Mouse (Mus musculus): ENCODE data around the gene Hoxa7. TPM values are rescaled to one million over a fixed set of nuclear protein-coding genes. Genes with fewer than 3 reads are reported as not detected.
A peak's percentile ranks its signal among the peaks of the same experiment; 100 is the strongest.

Hoxa7 gene
- total and polyA plus RNA-seq, 3 experiments = 0.25 to 0.50 (median 0.31) TPM

GRCm38 (mm10) chr6:52205638-52206621, 15.7 kb downstream of the Hoxa7 start:
- 15% methylated on average over 55 of the region's 55 CpGs for WGBS
- H3K79me2 ChIP-seq (replicated peaks; ENCODE audit: control insufficient read depth, insufficient read depth, low read length) = no peaks in the 10 kb centered on the region
- H3K9ac ChIP-seq (ENCODE audit: low read depth, low read length) = no peak overlapping the region
- H3K36me3 ChIP-seq (ENCODE audit: control insufficient read depth, insufficient read depth, low read length) = no peaks in the 10 kb centered on the region
- TF ChIP-seq CTCF (IDR thresholded peaks at IDR 0.05) = no peak
- no peak for TF ChIP-seq EP300 (IDR thresholded peaks at IDR 0.05; ENCODE audit: insufficient read depth, low read depth, low read length)
- TF ChIP-seq POLR2A (IDR thresholded peaks at IDR 0.05; ENCODE audit: insufficient read depth, low read depth, low read length) = no peak
- no peaks in the 10 kb centered on the region for H3K4me1 ChIP-seq (ENCODE audit: control insufficient read depth, insufficient read depth, low read length)
- intact Hi-C loops (cut with DNase I) = no loop called here
- no peak overlapping the region for H3K4me3 ChIP-seq
- DNase-seq = no peak
- peaks cover 42% of the 10 kb centered on the region for H3K27me3 ChIP-seq (ENCODE audit: control insufficient read depth, insufficient read depth, low read length)
- no peak overlapping the region for H3K27ac ChIP-seq

GRCm38 (mm10) chr6:52205221-52205620, 16.4 kb downstream of the Hoxa7 start:
- no peak for DNase-seq
- peaks cover 44% of the 10 kb centered on the region for H3K27me3 ChIP-seq (ENCODE audit: control insufficient read depth, insufficient read depth, low read length)
- H3K36me3 ChIP-seq (ENCODE audit: control insufficient read depth, insufficient read depth, low read length) = no peaks in the 10 kb centered on the region
- no peaks in the 10 kb centered on the region for H3K79me2 ChIP-seq (replicated peaks; ENCODE audit: control insufficient read depth, insufficient read depth, low read length)
- no peak overlapping the region for H3K4me3 ChIP-seq
- H3K9ac ChIP-seq (ENCODE audit: low read depth, low read length) = no peak overlapping the region
- H3K27ac ChIP-seq = no peak overlapping the region
- no peaks in the 10 kb centered on the region for H3K4me1 ChIP-seq (ENCODE audit: control insufficient read depth, insufficient read depth, low read length)
- intact Hi-C loops (cut with DNase I) = no loop called here
- TF ChIP-seq POLR2A (IDR thresholded peaks at IDR 0.05; ENCODE audit: insufficient read depth, low read depth, low read length) = no peak
- no peak for TF ChIP-seq EP300 (IDR thresholded peaks at IDR 0.05; ENCODE audit: insufficient read depth, low read depth, low read length)
- no peak for TF ChIP-seq CTCF (IDR thresholded peaks at IDR 0.05)
- WGBS = 18% methylated on average over 14 of the region's 14 CpGs

- peak within 1 kb of the TSS; percentile 56 for H3K27ac ChIP-seq
- H3K36me3 ChIP-seq (ENCODE audit: control insufficient read depth, insufficient read depth, low read length) = no peaks in the 10 kb centered on the region
- H3K79me2 ChIP-seq (replicated peaks; ENCODE audit: control insufficient read depth, insufficient read depth, low read length) = no peaks in the 10 kb centered on the region
- H3K4me1 ChIP-seq (ENCODE audit: control insufficient read depth, insufficient read depth, low read length) = no peaks in the 10 kb centered on the region
- intact Hi-C loops (cut with DNase I) = no loop called here
- TF ChIP-seq POLR2A (IDR thresholded peaks at IDR 0.05; ENCODE audit: insufficient read depth, low read depth, low read length) (peak; percentile 50; the same call in 1 of the 2 replicates), CTCF (IDR thresholded peaks at IDR 0.05) (peak; percentile 80), EP300 (IDR thresholded peaks at IDR 0.05; ENCODE audit: insufficient read depth, low read depth, low read length) (no peak)
- peak within 1 kb of the TSS; percentile 63 for H3K9ac ChIP-seq (ENCODE audit: low read depth, low read length)
- peaks cover 40% of the 10 kb centered on the region for H3K27me3 ChIP-seq (ENCODE audit: control insufficient read depth, insufficient read depth, low read length)
- WGBS = 6% methylated on average over 65 of the region's 65 CpGs
- H3K4me3 ChIP-seq = peak within 1 kb of the TSS; percentile 53
- DNase-seq = peak; percentile 63 to 73
Measured at GRCm38 (mm10) chr6:52204050-52204752, 17.5 kb downstream of the Hoxa7 start, which contains the start of gene Hoxa5. Hoxa5 (minus strand) TSS chr6:52204587.

GRCm38 (mm10) chr6:52203371-52204049, 18.1 kb downstream of the Hoxa7 start:
- Histone ChIP-seq H3K36me3 (ENCODE audit: control insufficient read depth, insufficient read depth, low read length) (no peaks in the 10 kb centered on the region), H3K4me1 (ENCODE audit: control insufficient read depth, insufficient read depth, low read length) (no peaks in the 10 kb centered on the region), H3K27me3 (ENCODE audit: control insufficient read depth, insufficient read depth, low read length) (peaks cover 35% of the 10 kb centered on the region), H3K9ac (ENCODE audit: low read depth, low read length) (peak overlapping the region; percentile 63), H3K4me3 (peak overlapping the region; percentile 53), H3K27ac (peak overlapping the region; percentile 56), H3K79me2 (replicated peaks; ENCODE audit: control insufficient read depth, insufficient read depth, low read length) (no peaks in the 10 kb centered on the region)
- intact Hi-C loops (cut with DNase I) = no loop called here
- 7% methylated on average over 46 of the region's 46 CpGs for WGBS
- no peak for TF ChIP-seq EP300 (IDR thresholded peaks at IDR 0.05; ENCODE audit: insufficient read depth, low read depth, low read length)
- DNase-seq = peak; percentile 19 to 46

- peak overlapping the region; percentile 63 for H3K9ac ChIP-seq (ENCODE audit: low read depth, low read length)
- H3K36me3 ChIP-seq (ENCODE audit: control insufficient read depth, insufficient read depth, low read length) = no peaks in the 10 kb centered on the region
- no peaks in the 10 kb centered on the region for H3K79me2 ChIP-seq (replicated peaks; ENCODE audit: control insufficient read depth, insufficient read depth, low read length)
- intact Hi-C loops (cut with DNase I) = no loop called here
- no peaks in the 10 kb centered on the region for H3K4me1 ChIP-seq (ENCODE audit: control insufficient read depth, insufficient read depth, low read length)
- peak overlapping the region; percentile 53 for H3K4me3 ChIP-seq
- no peak for DNase-seq
- peaks cover 31% of the 10 kb centered on the region for H3K27me3 ChIP-seq (ENCODE audit: control insufficient read depth, insufficient read depth, low read length)
- H3K27ac ChIP-seq = peak overlapping the region; percentile 56; the same call in 1 of the 2 replicates
- WGBS = 6% methylated on average over 10 of the region's 10 CpGs
- TF ChIP-seq POLR2A (IDR thresholded peaks at IDR 0.05; ENCODE audit: insufficient read depth, low read depth, low read length) (no peak), CTCF (IDR thresholded peaks at IDR 0.05) (no peak), EP300 (IDR thresholded peaks at IDR 0.05; ENCODE audit: insufficient read depth, low read depth, low read length) (no peak)
Measured at GRCm38 (mm10) chr6:52203121-52203370, 18.6 kb downstream of the Hoxa7 start.
